Mouse (Mus musculus): ENCODE measurements around the gene Tacr1.

- TF ChIP-seq CTCF (IDR thresholded peaks at IDR 0.05; ENCODE audit: low read depth, low read length): no peak
- TF ChIP-seq POLR2A (IDR thresholded peaks at IDR 0.05; ENCODE audit: borderline replicate concordance, low read depth, low read length): no peak
Measured at GRCm38 (mm10) chr6:82528631-82529030, 126.5 kb downstream of the Tacr1 start.

All from bone marrow macrophage, adult 2 months (primary cell).